Mouse (Mus musculus) left cerebral cortex, adult 6 months (tissue): ENCODE data around the gene Tyr. TPM values are rescaled to one million over a fixed set of nuclear protein-coding genes. Genes with fewer than 3 reads are reported as not detected.

ENCODE experiments used
- long read RNA-seq, 2 experiments: library from polyadenylated mRNA; unstranded; transcript quantifications; one replicate each; pipeline ENCODE4 v2.0.0; 2019 to 2020
- polyA plus RNA-seq: library from polyadenylated mRNA; unstranded; fragments of <200 nt; fragmentation: Nextera tagmentation; gene quantifications from 2 replicates; pipeline ENCODE4 v1.2.3, GENCODE M21; 2021

Tyr gene
- 0.02 TPM in 1 of 2 replicates, not detected in the other for polyA plus RNA-seq
- long read RNA-seq, experiment 1, result 0 reads
- long read RNA-seq, experiment 2, full-length matches to known transcripts, result 1 of 1 reads
- long read RNA-seq, experiment 2, partial matches to known transcripts, result 0 of 1 reads
- long read RNA-seq, experiment 2, other reads (novel, unspliced or antisense), result 0 of 1 reads

GRCm38 (mm10) chr7:87493412-87493811 lies at the start of gene Tyr:
Gene Tyr (minus strand): TSS chr7:87493512.

Other genes starting within 250 kb of the Tyr start
- gene Nox4, start 247.4 kb downstream of the Tyr start, polyA plus RNA-seq, result 0.10 TPM in 1 of 2 replicates, not detected in the other
- 44.0 and 69.1 TPM in 2 replicates for gene Grm5, start 90.7 kb upstream of the Tyr start, polyA plus RNA-seq